ENCODE assay signal across 18 mouse cellular contexts in the genomic region with DNA sequence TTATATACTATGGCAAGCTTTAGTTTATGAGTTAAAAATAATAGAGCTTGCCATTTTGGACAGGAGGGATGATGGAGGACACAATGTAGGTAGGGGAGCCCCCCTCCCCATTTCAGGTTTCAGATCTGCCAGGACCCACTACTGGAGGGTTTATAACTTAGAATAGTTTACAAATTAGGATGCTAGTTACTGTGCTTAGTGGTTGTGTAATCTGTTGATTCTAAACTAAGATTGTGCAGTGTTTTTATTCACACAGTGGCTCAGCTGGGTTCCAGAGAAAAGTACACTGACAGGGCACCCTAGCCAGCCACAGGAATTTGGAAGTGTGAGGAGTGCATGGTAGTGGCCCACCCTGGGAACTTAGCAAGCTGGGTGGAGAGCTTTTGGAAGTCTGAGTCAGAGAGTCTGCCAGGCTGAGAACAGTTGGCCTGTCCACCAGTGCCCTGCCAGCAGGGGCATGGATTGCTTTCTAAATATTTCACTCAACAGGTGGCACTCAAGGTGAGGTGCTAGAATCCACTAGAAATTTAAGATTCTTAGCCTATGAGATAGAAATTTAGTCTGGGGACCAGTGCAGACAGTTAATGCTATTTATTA.
"Had no signal": no experiment of that assay in that cellular context is flagged by ENCODE, and none has a peak within 500 bp of the region (broad histone marks: within the 10 kb centered on the region; RNA-seq: fewer than 3 reads in every experiment).

No protein-coding gene starts in this region.

- H3K36me3 ChIP-seq: kidney, embryonic 15.5 days; limb, embryonic 10.5 days; limb, embryonic 13.5 days; liver, embryonic 13.5 days; midbrain, embryonic 12.5 days; midbrain, embryonic 15.5 days; neural tube, embryonic 13.5 days; stomach, embryonic 15.5 days had no signal

- DNase-seq: kidney, adult 8-10 months; kidney, postnatal 10 days; kidney, postnatal 36 days; liver, embryonic 13.5 days; lung, adult 2 months; retina, postnatal 1 day; right cerebral cortex, postnatal 25 days; spleen, adult 18-20 months; thymus, adult 18-20 months; thymus, postnatal 36 days had no signal

- H3K4me1 ChIP-seq: kidney, embryonic 15.5 days; limb, embryonic 10.5 days; limb, embryonic 13.5 days; liver, embryonic 13.5 days; midbrain, embryonic 12.5 days; midbrain, embryonic 15.5 days; stomach, embryonic 15.5 days had no signal

- H3K27ac ChIP-seq: kidney, embryonic 15.5 days; limb, embryonic 10.5 days; limb, embryonic 13.5 days; liver, embryonic 13.5 days; macrophage; midbrain, embryonic 12.5 days; midbrain, embryonic 15.5 days; neural tube, embryonic 13.5 days; stomach, embryonic 15.5 days had no signal

- H3K9me3 ChIP-seq: kidney, embryonic 15.5 days; limb, embryonic 10.5 days; limb, embryonic 13.5 days; liver, embryonic 13.5 days; midbrain, embryonic 12.5 days; midbrain, embryonic 15.5 days; neural tube, embryonic 13.5 days; stomach, embryonic 15.5 days had no signal

- H3K27me3 ChIP-seq: kidney, embryonic 15.5 days; limb, embryonic 13.5 days; liver, embryonic 13.5 days; midbrain, embryonic 12.5 days; midbrain, embryonic 15.5 days; neural tube, embryonic 13.5 days; stomach, embryonic 15.5 days had no signal

- H3K4me3 ChIP-seq: kidney, embryonic 15.5 days; limb, embryonic 10.5 days; limb, embryonic 13.5 days; liver, embryonic 13.5 days; midbrain, embryonic 12.5 days; midbrain, embryonic 15.5 days; neural tube, embryonic 13.5 days; stomach, embryonic 15.5 days had no signal

- H3K4me2 ChIP-seq: kidney, embryonic 15.5 days; limb, embryonic 13.5 days; liver, embryonic 13.5 days; midbrain, embryonic 12.5 days; midbrain, embryonic 15.5 days; neural tube, embryonic 13.5 days; stomach, embryonic 15.5 days had no signal
